Mouse (Mus musculus) adrenal gland, adult (tissue): ENCODE measurements around the gene Ssbp4.
A peak's percentile ranks its signal among the peaks of the same experiment; 100 is the strongest.

Experiments used
- DNase-seq, 2 experiments: peaks; one replicate each; pipeline ENCODE4 v3.0.0; 2022 to 2023; ENCODE audit warnings: low spot score in 1 of 2; ENCODE audit not compliant: inconsistent age in 2 of 2

Gene Ssbp4

GRCm38 (mm10) chr8:70631436-70631835 is 22.8 kb upstream of the Ssbp4 start:
- DNase-seq, result peak; percentile 64 to 72

GRCm38 (mm10) chr8:70630532-70631381 is 22.1 kb upstream of the Ssbp4 start:
- DNase-seq, result peak; percentile 89 to 91

- DNase-seq, result peak; percentile 94 to 98
Observed at GRCm38 (mm10) chr8:70629574-70630531, 21.2 kb upstream of the Ssbp4 start.

GRCm38 (mm10) chr8:70628986-70629490 is 20.4 kb upstream of the Ssbp4 start:
- no peak for DNase-seq

- DNase-seq, result no peak
Observed at GRCm38 (mm10) chr8:70627041-70627440, 18.4 kb upstream of the Ssbp4 start.

- DNase-seq, result peak in 1 of 2 experiments; percentile 80
Observed at GRCm38 (mm10) chr8:70625104-70625503, 16.4 kb upstream of the Ssbp4 start.

- DNase-seq, result no peak
Observed at GRCm38 (mm10) chr8:70622220-70622619, 13.5 kb upstream of the Ssbp4 start.

GRCm38 (mm10) chr8:70618888-70619334 is 10.2 kb upstream of the Ssbp4 start:
- peak; percentile 58 to 73 for DNase-seq

- no peak for DNase-seq
Observed at GRCm38 (mm10) chr8:70617985-70618384, 9.3 kb upstream of the Ssbp4 start.

- DNase-seq, result no peak
Observed at GRCm38 (mm10) chr8:70616645-70617044, 8.0 kb upstream of the Ssbp4 start.

GRCm38 (mm10) chr8:70615894-70616293 is 7.2 kb upstream of the Ssbp4 start, which contains the start of gene Lrrc25:
TSS of gene Lrrc25 (plus strand) at chr8:70616155.
- DNase-seq, result no peak

GRCm38 (mm10) chr8:70615281-70615680 is 6.6 kb upstream of the Ssbp4 start:
- DNase-seq, result no peak

- DNase-seq, result no peak
Observed at GRCm38 (mm10) chr8:70614469-70614868, 5.8 kb upstream of the Ssbp4 start.

GRCm38 (mm10) chr8:70613763-70614162 is 5.1 kb upstream of the Ssbp4 start:
- DNase-seq, result no peak

GRCm38 (mm10) chr8:70611849-70612248 is 3.2 kb upstream of the Ssbp4 start:
- DNase-seq, result peak; percentile 89 to 97

- peak; percentile 87 to 94 for DNase-seq
Observed at GRCm38 (mm10) chr8:70610796-70611771, 2.4 kb upstream of the Ssbp4 start.

GRCm38 (mm10) chr8:70609849-70610795 is 1.4 kb upstream of the Ssbp4 start:
- peak; percentile 94 to 95 for DNase-seq

- DNase-seq, result peak in 1 of 2 experiments; percentile 93
Observed at GRCm38 (mm10) chr8:70609368-70609848, 736 bp upstream of the Ssbp4 start.
